Mouse (Mus musculus) heart, adult 2 months (tissue): ENCODE data around the gene Olfr638. TPM values are rescaled to one million over a fixed set of nuclear protein-coding genes. Genes with fewer than 3 reads are reported as not detected.
"Not testable (repeated sequence)": the region's sequence is repeated elsewhere in the genome, so short reads cannot be mapped to it uniquely, and the experiment has no call there.

ENCODE experiments used
- DNase-seq, 2 experiments: peaks; one replicate each; pipeline ENCODE4 v3.0.0; 2021
- H3K27ac ChIP-seq: fragments of 200-600 bp; 2 replicates; pipeline ENCODE4 v1.8.1; 2022
- H3K27me3 ChIP-seq: fragments of 200-500 bp; 2 replicates; pipeline ENCODE4 v1.6.1; 2012; ENCODE audit warnings: mild to moderate bottlenecking, low read length, inconsistent platforms, mixed read lengths; ENCODE audit not compliant: control insufficient read depth, insufficient read depth
- H3K36me3 ChIP-seq: fragments of 200-500 bp; 2 replicates; pipeline ENCODE4 v1.6.1; 2012; ENCODE audit warnings: low read length, inconsistent platforms; ENCODE audit not compliant: control insufficient read depth, insufficient read depth
- H3K4me1 ChIP-seq: fragments of 200-500 bp; 2 replicates; pipeline ENCODE4 v1.6.1; 2011; ENCODE audit warnings: low read length; ENCODE audit not compliant: control insufficient read depth, insufficient read depth
- H3K4me3 ChIP-seq: fragments of 200-600 bp; 2 replicates; pipeline ENCODE4 v1.8.1; 2022
- H3K79me2 ChIP-seq: fragments of 200-500 bp; replicated peaks from 2 replicates; pipeline ENCODE4 v1.6.1; 2012; ENCODE audit warnings: mild to moderate bottlenecking, inconsistent platforms, low read length, moderate library complexity, mixed read lengths; ENCODE audit not compliant: control insufficient read depth, insufficient read depth
- H3K9ac ChIP-seq: fragments of 200-500 bp; 2 replicates; pipeline ENCODE4 v1.6.1; 2012; ENCODE audit warnings: low read depth, mild to moderate bottlenecking, control low read depth, inconsistent platforms, low read length, mixed read lengths
- CTCF ChIP-seq: fragments of 200-600 bp; IDR thresholded peaks from 2 replicates; pipeline ENCODE4 v1.8.1; 2022; ENCODE audit warnings: antibody characterized with exemption, mild to moderate bottlenecking, moderate library complexity
- EP300 ChIP-seq: fragments of 200-500 bp; IDR thresholded peaks from 2 replicates; pipeline ENCODE4 v1.6.1; 2011; ENCODE audit warnings: low read depth, low read length, control low read depth; ENCODE audit not compliant: insufficient read depth
- POLR2A ChIP-seq: fragments of 200-500 bp; IDR thresholded peaks from 2 replicates; pipeline ENCODE4 v1.6.1; 2011; ENCODE audit warnings: mild to moderate bottlenecking, low read depth, low read length, control low read depth; ENCODE audit not compliant: insufficient read depth
- WGBS: fragments of 180-500 bp; shearing (Covaris S2); methylation state at CpG from one replicate; pipeline ENCODE4 v1.1.7; 2018; 5-methylcytosine and 5-hydroxymethylcytosine counted together
- intact Hi-C: fragments of 180-260 bp; cut with DNase I; formaldehyde crosslinking; loops from one replicate; pipeline ENCODE4 v1.15.1; 2025
- long read RNA-seq: library from polyadenylated mRNA; stranded (forward); transcript quantifications from one replicate; pipeline ENCODE4 v2.0.0, GENCODE M21; 2021
- polyA plus RNA-seq: library from polyadenylated mRNA; depleted of rRNA; stranded (reverse); fragments of >200 nt; gene quantifications from 2 replicates; pipeline ENCODE4 v1.2.3, GENCODE M21; 2012; rRNA removed
- total RNA-seq, 2 experiments: library from RNA; stranded (reverse); gene quantifications; 2 replicates each; pipeline ENCODE4 v1.2.3; 2021

Olfr638 gene
- total RNA-seq (not detected), polyA plus RNA-seq (not detected in 2 replicates)
- long read RNA-seq: 0 reads

GRCm38 (mm10) chr7:103998446-103998845 is at the start of gene Olfr638:
Gene Olfr638 (plus strand): TSS chr7:103998746.
- DNase-seq: no peak
- Histone ChIP-seq H3K4me3 (no peak within 1 kb of the TSS), H3K27me3 (no peaks in the 10 kb centered on the region), H3K36me3 (no peaks in the 10 kb centered on the region), H3K9ac (no peak within 1 kb of the TSS), H3K79me2 (no peaks in the 10 kb centered on the region), H3K4me1 (no peaks in the 10 kb centered on the region), H3K27ac (no peak within 1 kb of the TSS)
- intact Hi-C loops: no loop called here
- TF ChIP-seq EP300 (no peak), CTCF (no peak), POLR2A (no peak)

GRCm38 (mm10) chr7:103966873-103967272 is 31.7 kb upstream of the Olfr638 start:
- not testable (repeated sequence) for H3K9ac ChIP-seq

GRCm38 (mm10) chr7:103970852-103971251 is 27.7 kb upstream of the Olfr638 start, which contains the start of gene Olfr635:
Gene Olfr635 (plus strand): TSS chr7:103971152.
- intact Hi-C loops: no loop called here
- 73% methylated on average over 1 of the region's 1 CpGs for WGBS

More at GRCm38 (mm10) chr7:103966873-103967272, 31.7 kb upstream of the Olfr638 start:
- H3K27me3 ChIP-seq, H3K36me3 ChIP-seq, DNase-seq, H3K79me2 ChIP-seq, H3K4me3 ChIP-seq, intact Hi-C loops, H3K27ac ChIP-seq, H3K4me1 ChIP-seq: not testable (repeated sequence)
- WGBS: 90% methylated on average over 22 of the region's 22 CpGs

GRCm38 (mm10) chr7:103971782-103972181 is 26.8 kb upstream of the Olfr638 start:
- Histone ChIP-seq H3K79me2 (no peaks in the 10 kb centered on the region), H3K4me3 (no peak overlapping the region), H3K9ac (no peak overlapping the region), H3K36me3 (no peaks in the 10 kb centered on the region), H3K4me1 (no peaks in the 10 kb centered on the region), H3K27me3 (no peaks in the 10 kb centered on the region), H3K27ac (no peak overlapping the region)
- no peak for DNase-seq
- intact Hi-C loops: no loop called here
- TF ChIP-seq EP300: no peak
- no peak for TF ChIP-seq POLR2A
- no peak for TF ChIP-seq CTCF
- WGBS: 20% methylated on average over 1 of the region's 1 CpGs

More at GRCm38 (mm10) chr7:103970852-103971251, 27.7 kb upstream of the Olfr638 start, which contains the start of gene Olfr635:
- Histone ChIP-seq H3K36me3 (no peaks in the 10 kb centered on the region), H3K27ac (no peak within 1 kb of the TSS), H3K9ac (no peak within 1 kb of the TSS), H3K79me2 (no peaks in the 10 kb centered on the region), H3K27me3 (no peaks in the 10 kb centered on the region), H3K4me3 (no peak within 1 kb of the TSS), H3K4me1 (no peaks in the 10 kb centered on the region)
- TF ChIP-seq POLR2A (no peak), CTCF (no peak), EP300 (no peak)
- DNase-seq: no peak

- H3K79me2 ChIP-seq: no peaks in the 10 kb centered on the region
- no peak overlapping the region for H3K4me3 ChIP-seq
- no peak for DNase-seq
- H3K27ac ChIP-seq: no peak overlapping the region
- no peak overlapping the region for H3K9ac ChIP-seq
- intact Hi-C loops: no loop called here
- H3K4me1 ChIP-seq: no peaks in the 10 kb centered on the region
- H3K36me3 ChIP-seq: no peaks in the 10 kb centered on the region
- no peaks in the 10 kb centered on the region for H3K27me3 ChIP-seq
- TF ChIP-seq POLR2A (no peak), EP300 (no peak), CTCF (no peak)
Observed at GRCm38 (mm10) chr7:103999124-103999523, 578 bp downstream of the Olfr638 start.

GRCm38 (mm10) chr7:104017203-104017602 is 18.7 kb downstream of the Olfr638 start, which contains the start of gene Olfr639:
Gene Olfr639 (minus strand): TSS chr7:104017303.
- no peak for TF ChIP-seq POLR2A
- no peaks in the 10 kb centered on the region for H3K79me2 ChIP-seq
- H3K27me3 ChIP-seq: no peaks in the 10 kb centered on the region
- no peak within 1 kb of the TSS for H3K4me3 ChIP-seq
- H3K36me3 ChIP-seq: no peaks in the 10 kb centered on the region
- no peak for DNase-seq
- no peak within 1 kb of the TSS for H3K9ac ChIP-seq
- H3K4me1 ChIP-seq: no peaks in the 10 kb centered on the region
- intact Hi-C loops: no loop called here
- no peak within 1 kb of the TSS for H3K27ac ChIP-seq
